Mouse (Mus musculus) lung, adult 2 months (tissue): ENCODE results near the gene Abracl.

ENCODE experiments used
- CTCF ChIP-seq: fragments of 200-500 bp; IDR thresholded peaks from 2 replicates; pipeline ENCODE4 v1.5.1; 2011; ENCODE audit warnings: mild to moderate bottlenecking, low read length, control low read depth; ENCODE audit not compliant: insufficient read depth
- POLR2A ChIP-seq: fragments of 200-500 bp; IDR thresholded peaks from 2 replicates; pipeline ENCODE4 v1.6.1; 2011; ENCODE audit warnings: low read depth, mild to moderate bottlenecking, control low read depth, low read length, borderline replicate concordance; ENCODE audit errors: extremely low read depth

- TF ChIP-seq CTCF (no peak), POLR2A (no peak)
Observed at GRCm38 (mm10) chr10:17966090-17966489, 57.0 kb downstream of the Abracl start.
